Mouse (Mus musculus) CD4-positive, CD25-positive, alpha-beta regulatory T cell, adult 4 months (primary cell): ENCODE data around the gene Ankrd44. TPM values are rescaled to one million over a fixed set of nuclear protein-coding genes. Genes with fewer than 3 reads are reported as not detected.

ENCODE experiments used
- ATAC-seq: one replicate; pipeline ENCODE4 v1.8.0; 2017
- polyA plus RNA-seq, 2 experiments: library from polyadenylated mRNA; unstranded; fragments of 100-300 nt; shearing (Covaris generic); gene quantifications; one replicate each; pipeline ENCODE4 v1.2.1; 2017

Gene Ankrd44
- polyA plus RNA-seq, 2 experiments from 2014 or later, result 167 to 195 TPM

- ATAC-seq, result no peak
Observed at GRCm38 (mm10) chr1:54922025-54922574, 4.1 kb downstream of the Ankrd44 start.

- no peak for ATAC-seq
Observed at GRCm38 (mm10) chr1:54920132-54920531, 6.1 kb downstream of the Ankrd44 start.

GRCm38 (mm10) chr1:54916456-54916855 lies 9.7 kb downstream of the Ankrd44 start:
- ATAC-seq, result no peak

GRCm38 (mm10) chr1:54914387-54914786 lies 11.8 kb downstream of the Ankrd44 start:
- peak; percentile 46 for ATAC-seq

- ATAC-seq, result peak; percentile 74
Observed at GRCm38 (mm10) chr1:54913379-54913873, 12.8 kb downstream of the Ankrd44 start.

GRCm38 (mm10) chr1:54913063-54913335 lies 13.2 kb downstream of the Ankrd44 start:
- no peak for ATAC-seq

GRCm38 (mm10) chr1:54912290-54913062 lies 13.7 kb downstream of the Ankrd44 start:
- no peak for ATAC-seq

- ATAC-seq, result no peak
Observed at GRCm38 (mm10) chr1:54911256-54911610, 15.0 kb downstream of the Ankrd44 start.

- peak; percentile 12 for ATAC-seq
Observed at GRCm38 (mm10) chr1:54910489-54911255, 15.5 kb downstream of the Ankrd44 start.

GRCm38 (mm10) chr1:54908786-54909185 lies 17.4 kb downstream of the Ankrd44 start:
- ATAC-seq, result no peak

- ATAC-seq, result peak; percentile 68
Observed at GRCm38 (mm10) chr1:54907066-54907639, 19.0 kb downstream of the Ankrd44 start.

- ATAC-seq, result peak; percentile 12
Observed at GRCm38 (mm10) chr1:54906322-54906721, 19.9 kb downstream of the Ankrd44 start.

GRCm38 (mm10) chr1:54905632-54906031 lies 20.6 kb downstream of the Ankrd44 start:
- ATAC-seq, result no peak

GRCm38 (mm10) chr1:54904165-54904564 lies 22.0 kb downstream of the Ankrd44 start:
- no peak for ATAC-seq

GRCm38 (mm10) chr1:54902689-54903246 lies 23.4 kb downstream of the Ankrd44 start:
- no peak for ATAC-seq

- ATAC-seq, result no peak
Observed at GRCm38 (mm10) chr1:54901084-54901483, 25.1 kb downstream of the Ankrd44 start.

GRCm38 (mm10) chr1:54899247-54899646 lies 26.9 kb downstream of the Ankrd44 start:
- ATAC-seq, result no peak

- no peak for ATAC-seq
Observed at GRCm38 (mm10) chr1:54898656-54899084, 27.5 kb downstream of the Ankrd44 start.

GRCm38 (mm10) chr1:54897726-54898125 lies 28.5 kb downstream of the Ankrd44 start:
- no peak for ATAC-seq

- ATAC-seq, result peak; percentile 96
Observed at GRCm38 (mm10) chr1:54896109-54897085, 29.8 kb downstream of the Ankrd44 start.

GRCm38 (mm10) chr1:54888449-54888848 lies 37.7 kb downstream of the Ankrd44 start:
- ATAC-seq, result peak; percentile 77

GRCm38 (mm10) chr1:54887873-54888272 lies 38.3 kb downstream of the Ankrd44 start:
- ATAC-seq, result no peak
